Mouse (Mus musculus) T-helper 17 cell (primary cell): ENCODE results near the gene Degs1.
"Not testable (repeated sequence)": the region's sequence is repeated elsewhere in the genome, so short reads cannot be mapped to it uniquely, and the experiment has no call there.

Source experiments
- in situ Hi-C, 2 experiments: fragments of 300-600 bp; cut with MboI, MseI; formaldehyde crosslinking; loops; 1 replicate in 1 of 2; 2 replicates in 1 of 2; pipeline ENCODE4 v1.15.1; 2025; ENCODE audit warnings: high pct_unique_total_duplicates in 2 of 2

The Degs1 gene

DNA sequence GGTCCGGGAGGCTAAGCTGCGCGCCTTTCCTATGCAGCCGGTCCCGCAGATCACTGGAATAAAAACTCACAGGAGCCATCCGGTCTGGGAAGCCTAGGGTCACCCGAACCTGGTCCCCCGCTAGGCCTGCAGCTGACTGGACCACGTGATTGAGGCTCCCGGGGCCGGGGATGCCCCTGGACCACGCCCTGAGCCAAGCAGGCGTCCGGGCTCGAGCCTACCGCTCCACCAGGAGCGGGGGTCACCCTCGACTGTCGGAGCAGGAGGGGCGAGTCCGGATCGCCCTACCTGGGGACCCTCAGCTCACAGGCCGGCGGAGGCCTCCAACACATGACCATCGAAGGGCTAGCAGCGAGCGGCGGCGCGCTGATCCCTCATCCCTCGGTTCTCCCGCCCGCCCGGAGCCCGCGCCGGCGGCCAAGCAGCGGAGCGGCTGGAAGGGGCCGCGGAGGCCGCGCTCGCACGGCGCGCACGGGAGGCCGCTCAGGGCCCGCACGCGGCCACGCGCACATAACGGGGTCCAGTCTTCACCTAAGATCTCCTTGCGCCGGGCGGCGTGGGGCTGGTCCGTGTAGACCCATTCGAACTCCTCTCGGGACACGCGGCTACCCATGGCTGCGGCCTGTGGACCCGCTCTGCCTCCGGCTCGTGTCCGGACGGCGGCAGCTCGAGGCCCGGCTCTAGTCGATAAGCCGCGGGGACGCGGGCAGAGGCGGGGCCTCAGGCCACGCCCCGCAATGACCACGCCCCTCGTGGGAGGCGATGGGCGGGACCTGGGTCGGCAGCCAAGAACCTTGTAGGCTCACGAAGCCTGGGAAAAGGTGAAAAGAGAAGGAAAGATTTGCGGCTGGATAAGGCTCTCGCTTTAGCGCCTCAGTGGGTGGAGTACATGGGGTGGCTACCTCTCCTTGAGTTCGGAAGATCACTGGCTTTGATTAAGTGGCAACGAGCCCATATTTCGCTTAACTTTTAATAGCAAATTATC, at the start of gene Degs1:
Degs1 (minus strand) TSS at position 714 of the 985 bp plus-strand sequence.
- in situ Hi-C loops = loop anchor here in 1 of 2 experiments (10.0 kb wide), 1 partner anchor 1638 kb away; the partner anchor contains the start of gene Lin9

GRCm38 (mm10) chr1:182325919-182326318, 43.3 kb upstream of the Degs1 start:
- in situ Hi-C loops = no loop called here

- in situ Hi-C loops = no loop called here
Measured at GRCm38 (mm10) chr1:182324552-182324951, 41.9 kb upstream of the Degs1 start.

DNA sequence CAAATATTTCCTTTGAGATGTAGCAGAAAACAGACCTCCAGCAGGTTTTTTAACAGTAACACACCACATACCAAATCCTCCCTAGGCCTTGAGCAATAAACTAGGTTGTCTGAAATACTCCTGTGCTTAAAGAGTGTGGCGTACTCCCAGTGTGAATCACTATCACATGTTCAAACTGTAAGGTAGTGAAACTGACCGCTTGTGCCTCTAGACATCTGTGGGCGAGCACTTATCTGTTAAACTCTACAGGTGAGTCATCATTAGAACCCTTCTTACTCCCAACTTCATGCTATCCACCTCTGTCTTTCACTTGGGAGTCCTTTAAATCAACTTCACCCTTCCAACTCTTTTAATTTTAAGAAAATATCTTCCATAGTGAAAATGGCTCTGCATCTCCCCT, 40.5 kb upstream of the Degs1 start:
- in situ Hi-C loops = no loop called here

DNA sequence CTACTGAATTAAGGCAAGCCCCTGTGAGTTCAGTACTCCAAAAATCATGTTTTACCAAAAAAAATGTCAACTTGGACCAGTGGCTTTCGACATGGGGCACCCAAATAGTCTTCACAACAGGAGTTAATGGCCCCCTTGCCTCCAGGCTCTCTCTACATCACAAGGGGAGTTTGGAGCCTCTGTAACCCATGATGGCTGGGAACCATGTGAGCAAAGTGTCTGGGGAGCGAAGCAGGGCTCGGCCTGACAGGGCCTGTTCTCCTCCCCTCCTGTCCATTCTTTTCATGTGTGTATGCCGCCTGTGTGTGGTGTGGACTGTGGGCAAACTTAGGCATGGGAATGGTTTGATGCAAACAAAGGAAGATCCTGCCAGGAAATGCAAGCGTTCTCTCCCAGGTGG, 31.6 kb upstream of the Degs1 start:
- in situ Hi-C loops = no loop called here

DNA sequence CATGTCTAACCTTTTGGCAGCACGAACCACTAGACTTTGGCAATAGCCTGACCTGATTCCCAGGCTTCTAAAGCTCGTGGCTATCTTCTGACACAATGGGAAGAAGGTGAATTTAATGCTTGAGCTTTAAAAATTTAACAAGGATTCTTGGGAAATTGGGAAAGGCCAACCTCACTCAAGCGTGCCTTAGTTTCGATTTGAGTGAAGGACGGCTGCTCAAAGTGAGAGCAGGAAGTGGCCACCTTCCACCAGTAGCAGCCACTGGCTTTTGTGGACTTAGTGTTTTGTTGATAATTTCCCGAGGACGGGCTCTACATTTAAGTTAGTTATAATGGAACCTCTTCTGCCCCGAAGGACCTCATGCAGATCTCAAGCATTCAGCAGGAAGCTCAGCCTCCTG, 30.6 kb upstream of the Degs1 start:
- in situ Hi-C loops = no loop called here

GRCm38 (mm10) chr1:182311376-182311775, 28.8 kb upstream of the Degs1 start:
- in situ Hi-C loops = no loop called here

DNA sequence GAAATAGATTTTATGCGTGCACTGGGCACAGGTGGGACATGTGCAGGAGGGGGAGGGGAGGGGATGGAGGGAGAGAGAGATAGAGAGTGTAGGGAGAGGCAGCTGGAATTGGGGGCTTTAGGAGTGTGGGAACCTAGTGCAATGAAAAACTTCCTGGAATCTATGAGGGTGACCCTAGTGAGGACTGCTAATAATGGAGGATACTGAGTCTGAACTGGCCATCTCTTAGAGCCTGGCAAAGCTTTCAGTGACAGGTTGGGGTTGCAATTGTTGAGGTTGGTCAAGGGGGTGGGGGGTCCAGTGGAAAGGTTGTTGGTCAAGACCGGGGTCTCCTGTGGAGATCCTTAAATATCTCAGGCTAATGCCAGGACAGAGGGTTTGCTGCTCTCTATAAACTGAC, 27.7 kb upstream of the Degs1 start:
- in situ Hi-C loops = no loop called here

GRCm38 (mm10) chr1:182309403-182309802, 26.8 kb upstream of the Degs1 start:
- in situ Hi-C loops = loop anchor here in 1 of 2 experiments (10.0 kb wide), 1 partner anchor 155 kb away; no protein-coding TSS in a partner anchor

- in situ Hi-C loops = loop anchor here in 1 of 2 experiments (10.0 kb wide), 1 partner anchor 148 kb away; no protein-coding TSS in a partner anchor
Measured at GRCm38 (mm10) chr1:182302916-182303315, 20.3 kb upstream of the Degs1 start.

GRCm38 (mm10) chr1:182302176-182302870, 19.7 kb upstream of the Degs1 start:
- in situ Hi-C loops = loop anchor here in 1 of 2 experiments (10.0 kb wide), 1 partner anchor 148 kb away; no protein-coding TSS in a partner anchor

- in situ Hi-C loops = no loop called here
Measured at GRCm38 (mm10) chr1:182297821-182298220, 15.2 kb upstream of the Degs1 start.

- in situ Hi-C loops = no loop called here
Measured at GRCm38 (mm10) chr1:182297246-182297645, 14.6 kb upstream of the Degs1 start.

GRCm38 (mm10) chr1:182296816-182297215, 14.2 kb upstream of the Degs1 start:
- in situ Hi-C loops = no loop called here

- in situ Hi-C loops = no loop called here
Measured at GRCm38 (mm10) chr1:182296141-182296540, 13.5 kb upstream of the Degs1 start.

DNA sequence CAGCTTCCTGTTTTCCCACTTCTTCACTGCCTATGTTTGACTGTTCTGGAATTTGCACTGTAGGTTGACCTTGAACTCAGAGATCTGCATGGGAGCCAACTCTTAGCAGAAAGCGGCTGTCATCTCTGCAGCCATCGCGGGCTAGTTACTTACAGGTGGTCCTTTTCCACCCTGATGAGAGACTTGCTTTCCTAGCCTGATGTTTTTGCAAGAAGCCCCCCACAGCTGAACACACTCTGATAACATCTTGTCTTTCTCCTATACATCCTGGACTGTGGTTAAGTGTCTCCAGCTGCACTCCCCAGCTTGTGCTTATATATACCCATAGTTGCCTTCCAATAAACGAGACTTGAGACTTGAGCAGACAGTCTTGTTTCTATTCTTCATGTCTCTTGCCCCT, 9.7 kb upstream of the Degs1 start:
- in situ Hi-C loops = no loop called here

DNA sequence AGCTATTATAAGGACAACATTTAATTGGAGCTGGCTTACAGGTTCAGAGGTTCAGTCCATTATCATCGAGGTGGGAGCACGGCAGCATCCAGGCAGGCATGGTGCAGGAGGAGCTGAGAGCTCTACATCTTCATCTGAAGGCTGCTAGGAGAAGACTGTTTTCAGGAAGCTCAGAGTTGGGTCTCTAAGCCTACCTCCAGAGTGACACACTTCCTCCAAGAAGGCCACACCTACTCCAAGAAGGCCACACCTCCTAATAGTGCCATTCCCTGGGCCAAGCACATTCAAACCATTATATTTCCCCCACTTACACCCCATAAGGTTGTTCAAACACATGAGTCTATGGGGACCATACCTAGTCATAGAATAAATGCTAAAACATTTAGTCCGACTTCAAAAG, 8.1 kb upstream of the Degs1 start:
- in situ Hi-C loops = not testable (repeated sequence)

DNA sequence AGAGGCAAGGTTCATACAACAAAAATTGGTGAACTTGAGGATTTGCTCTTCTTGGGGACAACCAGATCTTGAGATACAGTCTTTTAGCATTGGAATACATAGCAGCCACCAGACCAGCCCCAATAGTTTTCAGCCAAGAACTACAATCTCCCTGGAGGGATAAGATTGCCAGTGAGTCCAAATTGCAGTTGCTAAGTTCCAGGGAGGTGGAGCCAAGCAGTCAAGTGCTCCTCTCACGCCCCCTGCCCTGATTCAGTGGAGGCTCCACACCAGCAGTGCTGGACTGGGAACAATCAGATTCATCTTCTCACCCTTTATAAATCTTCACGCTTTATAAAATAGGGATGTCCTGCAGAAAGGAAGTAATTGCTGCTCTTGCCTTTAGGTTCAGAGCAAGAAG, 7.2 kb upstream of the Degs1 start:
- in situ Hi-C loops = loop anchor here in 1 of 2 experiments (10.0 kb wide), 1 partner anchor 1645 kb away; the partner anchor contains the start of gene Lin9

- in situ Hi-C loops = loop anchor here in 1 of 2 experiments (10.0 kb wide), 1 partner anchor 1644 kb away; the partner anchor contains the start of gene Lin9
Measured at GRCm38 (mm10) chr1:182288601-182289000, 6.0 kb upstream of the Degs1 start.

DNA sequence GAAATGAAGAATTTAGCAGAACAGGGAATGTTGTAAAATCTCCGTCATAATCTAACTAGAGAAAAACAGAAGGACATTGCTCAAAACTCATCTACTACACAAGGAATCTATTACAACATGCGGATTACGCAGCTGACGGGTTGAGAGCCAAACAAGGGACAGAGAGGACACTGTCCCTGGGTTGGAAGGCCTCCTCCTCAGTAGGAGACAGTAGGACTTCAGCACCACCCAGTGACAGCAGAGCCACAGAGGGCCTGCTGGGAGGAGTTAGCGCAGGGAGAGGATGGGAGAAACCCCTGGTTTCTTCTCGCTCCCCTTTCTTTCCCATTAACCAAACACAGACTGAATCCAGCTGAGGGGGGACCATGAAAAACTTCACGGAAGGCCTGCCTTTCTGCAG, 5.2 kb upstream of the Degs1 start:
- in situ Hi-C loops = loop anchor here in 1 of 2 experiments (10.0 kb wide), 1 partner anchor 1643 kb away; the partner anchor contains the start of gene Lin9

- in situ Hi-C loops = loop anchor here in 1 of 2 experiments (10.0 kb wide), 1 partner anchor 1640 kb away; the partner anchor contains the start of gene Lin9
Measured at GRCm38 (mm10) chr1:182284795-182285194, 2.2 kb upstream of the Degs1 start.

DNA sequence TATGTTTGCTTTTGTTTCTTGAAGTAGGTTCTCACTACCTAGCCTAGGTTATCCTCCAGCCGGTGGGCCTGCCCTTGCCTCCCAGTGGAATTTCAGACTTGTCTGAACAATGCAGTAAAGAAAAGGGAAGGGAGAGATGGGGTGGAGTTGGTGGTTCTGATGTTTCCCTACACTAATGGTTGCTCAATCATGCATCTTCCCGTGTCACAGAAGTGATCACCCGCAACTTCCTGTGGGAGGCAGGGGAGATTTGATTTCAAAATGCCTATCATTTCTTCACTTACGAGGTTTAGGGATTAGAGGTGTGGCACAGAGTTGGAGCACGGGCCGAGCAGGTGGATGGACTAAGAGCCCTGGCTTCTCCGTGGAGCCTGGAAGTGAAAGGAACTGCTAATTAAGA, 627 bp upstream of the Degs1 start:
- in situ Hi-C loops = loop anchor here in 1 of 2 experiments (10.0 kb wide), 1 partner anchor 1638 kb away; the partner anchor contains the start of gene Lin9
